Mouse (Mus musculus): ENCODE data around the gene Tardbp.

DNA sequence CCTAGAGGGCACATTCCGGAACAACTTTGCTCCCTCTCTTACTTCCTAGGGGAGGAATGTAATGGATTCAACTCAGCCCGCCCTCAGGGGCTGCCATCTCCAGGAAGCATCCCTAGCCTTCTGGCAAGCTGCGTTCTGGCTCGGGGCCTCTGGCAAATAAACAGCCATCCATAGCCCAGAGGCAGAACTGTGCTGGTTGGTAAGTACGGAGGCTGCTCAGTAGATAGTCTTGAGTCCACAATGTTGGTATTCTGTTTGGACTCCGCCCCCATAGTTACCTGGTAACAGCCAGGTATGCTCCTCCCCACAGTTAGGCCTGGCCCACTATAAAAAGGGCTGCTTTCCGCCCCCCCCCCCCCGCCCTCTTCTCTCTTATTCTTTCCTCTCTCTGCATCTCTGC is 37.3 kb downstream of the Tardbp start:
- no peak for TF ChIP-seq CTCF (IDR thresholded peaks at IDR 0.05; ENCODE audit: control insufficient read depth, insufficient read depth, insufficient read length)
- no peak for TF ChIP-seq USF1 (IDR thresholded peaks at IDR 0.05; ENCODE audit: low read depth)
- no peak for TF ChIP-seq MAX (IDR thresholded peaks at IDR 0.05)
- TF ChIP-seq MYOG (IDR thresholded peaks at IDR 0.05; ENCODE audit: control insufficient read depth, extremely low read depth, insufficient read length) = no peak
- TF ChIP-seq MYOD1 (IDR thresholded peaks at IDR 0.05; ENCODE audit: control insufficient read depth, insufficient read length, low read depth) = no peak
- TF ChIP-seq CEBPB (IDR thresholded peaks at IDR 0.05; ENCODE audit: low read depth) = no peak

All from C2C12 (cell line).